Mouse (Mus musculus): ENCODE data around the gene Rab23. TPM values are rescaled to one million over a fixed set of nuclear protein-coding genes. Genes with fewer than 3 reads are reported as not detected.

The Rab23 gene
- polyA plus RNA-seq, 1 experiment from 2014 or later, result 2.3 TPM

DNA sequence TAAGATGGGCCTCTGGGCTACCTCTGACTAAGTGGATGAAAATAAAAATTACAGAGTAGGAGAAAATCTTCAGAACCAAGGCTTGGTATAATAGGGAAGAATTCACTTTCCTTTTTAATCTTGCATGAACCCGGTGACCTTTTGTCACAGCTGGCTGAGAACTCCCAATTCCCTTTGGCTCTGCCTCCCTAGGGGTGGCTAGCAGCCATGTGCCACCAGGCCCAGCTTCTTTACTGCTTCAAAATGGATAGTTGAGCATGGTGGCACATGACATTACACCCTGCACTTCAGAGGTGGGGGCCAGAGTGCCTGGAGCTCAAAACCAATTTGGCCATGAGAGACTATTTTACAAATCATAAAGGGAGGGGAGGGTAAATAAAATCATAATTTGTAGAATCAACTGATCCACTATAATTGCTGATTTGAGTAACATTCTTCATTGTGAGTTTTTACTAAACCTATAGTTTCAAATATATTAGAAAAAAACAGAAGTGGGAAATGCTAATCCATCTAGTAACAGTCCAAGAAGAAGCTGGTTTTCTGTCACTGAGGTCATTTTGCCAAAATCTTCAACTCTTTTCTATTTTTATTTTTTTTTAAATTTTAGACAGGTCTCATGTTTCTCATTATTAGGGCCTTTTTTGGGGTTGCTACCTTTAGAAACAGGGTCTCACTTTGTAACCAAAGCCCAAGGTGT is 48.6 kb downstream of the Rab23 start:
- peaks cover 33% of the 10 kb centered on the region for H3K36me3 ChIP-seq (replicated peaks; ENCODE audit: insufficient read depth, low read length)
- no peak for ATAC-seq

DNA sequence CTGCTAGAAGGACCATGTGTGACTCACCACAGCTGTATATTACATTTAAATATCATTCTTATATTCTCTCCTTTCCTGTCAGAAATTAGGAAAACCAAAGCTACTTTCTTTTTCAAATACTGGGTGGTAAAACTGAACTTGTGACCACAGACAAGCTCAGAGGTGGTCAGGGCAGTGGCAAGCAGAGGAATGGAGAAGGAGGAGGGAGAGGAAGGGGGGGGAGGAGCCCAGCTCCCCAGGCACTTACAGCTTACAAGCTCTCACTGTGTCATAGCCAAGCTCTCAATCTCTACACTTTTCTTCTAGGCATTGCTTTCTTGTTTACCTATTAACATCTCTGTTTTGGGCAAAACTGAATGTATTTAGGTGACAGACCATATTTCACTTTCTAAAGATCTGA is 49.1 kb downstream of the Rab23 start:
- no peaks in the 10 kb centered on the region for H3K9me3 ChIP-seq (ENCODE audit: low read length)
- no peaks in the 10 kb centered on the region for H3K4me1 ChIP-seq (ENCODE audit: insufficient read depth)
- H3K27ac ChIP-seq (ENCODE audit: low read depth), result no peak overlapping the region
- no peak for ATAC-seq
- peaks cover 33% of the 10 kb centered on the region for H3K36me3 ChIP-seq (replicated peaks; ENCODE audit: insufficient read depth, low read length)
- no peak overlapping the region for H3K4me2 ChIP-seq (ENCODE audit: low read depth, low read length)
- TF ChIP-seq EP300 (IDR thresholded peaks at IDR 0.05; ENCODE audit: low read depth) (no peak), CTCF (IDR thresholded peaks at IDR 0.05; ENCODE audit: low read depth) (no peak)
- no peaks in the 10 kb centered on the region for H3K27me3 ChIP-seq (ENCODE audit: insufficient read depth, low read length)
- no peak for DNase-seq
- no peak overlapping the region for H3K4me3 ChIP-seq (ENCODE audit: low read depth, low read length)
- H3K9ac ChIP-seq (replicated peaks), result no peak overlapping the region

More for the DNA sequence above, 48.6 kb downstream of the Rab23 start:
- no peak overlapping the region for H3K9ac ChIP-seq (replicated peaks)
- TF ChIP-seq EP300 (IDR thresholded peaks at IDR 0.05; ENCODE audit: low read depth), result no peak
- no peak for DNase-seq
- no peaks in the 10 kb centered on the region for H3K27me3 ChIP-seq (ENCODE audit: insufficient read depth, low read length)
- 89% methylated on average over 1 of the region's 1 CpGs for WGBS (ENCODE audit: insufficient replicate concordance)
- H3K9me3 ChIP-seq (ENCODE audit: low read length), result no peaks in the 10 kb centered on the region
- no peak overlapping the region for H3K27ac ChIP-seq (ENCODE audit: low read depth)
- no peak overlapping the region for H3K4me2 ChIP-seq (ENCODE audit: low read depth, low read length)
- H3K4me1 ChIP-seq (ENCODE audit: insufficient read depth), result no peaks in the 10 kb centered on the region
- H3K4me3 ChIP-seq (ENCODE audit: low read depth, low read length), result no peak overlapping the region

DNA sequence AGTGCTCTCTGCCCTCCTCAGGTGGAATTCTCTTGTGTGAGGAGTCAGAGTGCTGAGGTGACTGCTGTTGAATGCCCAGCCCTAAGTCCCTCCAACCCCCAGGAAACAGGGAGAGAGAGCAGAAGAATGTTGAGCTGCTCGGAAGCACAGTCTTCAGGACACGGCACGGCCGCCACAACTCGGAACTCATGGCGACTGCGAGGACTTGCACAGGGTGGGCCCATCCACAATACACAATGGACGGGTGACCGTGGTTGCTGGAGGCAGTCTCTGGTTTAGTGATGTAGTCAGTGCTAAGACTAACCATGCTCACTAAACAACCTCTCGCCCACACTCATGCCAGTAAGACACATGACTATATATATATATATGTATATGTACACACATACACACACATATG is 51.9 kb downstream of the Rab23 start:
- 90% methylated on average over 10 of the region's 10 CpGs for WGBS (ENCODE audit: insufficient replicate concordance)
- H3K36me3 ChIP-seq (replicated peaks; ENCODE audit: insufficient read depth, low read length), result peaks cover 39% of the 10 kb centered on the region
- TF ChIP-seq EP300 (IDR thresholded peaks at IDR 0.05; ENCODE audit: low read depth), result no peak

DNA sequence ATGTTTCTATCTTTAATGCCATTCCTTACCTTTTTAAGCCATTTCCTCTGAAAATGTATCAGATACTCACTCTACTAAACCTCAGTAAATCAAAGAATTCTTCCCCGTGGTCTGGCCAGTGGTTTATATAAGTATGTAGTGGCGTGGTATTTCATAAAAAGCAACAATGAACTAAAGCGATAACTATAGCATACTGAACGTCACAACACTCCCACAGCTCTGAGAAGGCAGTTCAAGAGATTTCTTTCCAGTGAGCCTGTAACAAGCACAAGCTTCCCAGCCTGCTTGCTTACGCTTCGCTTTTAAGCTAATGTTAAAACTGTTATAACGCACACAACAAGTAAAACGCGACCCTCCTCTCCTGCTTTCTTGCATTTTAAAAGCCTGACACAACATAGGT is 52.4 kb downstream of the Rab23 start:
- H3K4me3 ChIP-seq (ENCODE audit: low read depth, low read length), result no peak overlapping the region
- H3K9me3 ChIP-seq (ENCODE audit: low read length), result no peaks in the 10 kb centered on the region
- WGBS (ENCODE audit: insufficient replicate concordance), result 88% methylated on average over 9 of the region's 9 CpGs
- no peak overlapping the region for H3K4me2 ChIP-seq (ENCODE audit: low read depth, low read length)
- DNase-seq (no peak), ATAC-seq (no peak)
- H3K9ac ChIP-seq (replicated peaks), result no peak overlapping the region
- no peak overlapping the region for H3K27ac ChIP-seq (ENCODE audit: low read depth)
- peaks cover 44% of the 10 kb centered on the region for H3K36me3 ChIP-seq (replicated peaks; ENCODE audit: insufficient read depth, low read length)
- peaks cover 3% of the 10 kb centered on the region; the same call in 1 of the 2 replicates for H3K4me1 ChIP-seq (ENCODE audit: insufficient read depth)
- H3K27me3 ChIP-seq (ENCODE audit: insufficient read depth, low read length), result no peaks in the 10 kb centered on the region
- TF ChIP-seq EP300 (IDR thresholded peaks at IDR 0.05; ENCODE audit: low read depth), result no peak
- no peak for TF ChIP-seq CTCF (IDR thresholded peaks at IDR 0.05; ENCODE audit: low read depth)

More for the DNA sequence above, 51.9 kb downstream of the Rab23 start:
- Histone ChIP-seq H3K4me1 (ENCODE audit: insufficient read depth) (peaks cover 3% of the 10 kb centered on the region; the same call in 1 of the 2 replicates), H3K27me3 (ENCODE audit: insufficient read depth, low read length) (no peaks in the 10 kb centered on the region), H3K4me2 (ENCODE audit: low read depth, low read length) (no peak overlapping the region), H3K4me3 (ENCODE audit: low read depth, low read length) (no peak overlapping the region), H3K27ac (ENCODE audit: low read depth) (no peak overlapping the region), H3K9ac (replicated peaks) (no peak overlapping the region), H3K9me3 (ENCODE audit: low read length) (no peaks in the 10 kb centered on the region)
- ATAC-seq, result no peak
- DNase-seq, result no peak

DNA sequence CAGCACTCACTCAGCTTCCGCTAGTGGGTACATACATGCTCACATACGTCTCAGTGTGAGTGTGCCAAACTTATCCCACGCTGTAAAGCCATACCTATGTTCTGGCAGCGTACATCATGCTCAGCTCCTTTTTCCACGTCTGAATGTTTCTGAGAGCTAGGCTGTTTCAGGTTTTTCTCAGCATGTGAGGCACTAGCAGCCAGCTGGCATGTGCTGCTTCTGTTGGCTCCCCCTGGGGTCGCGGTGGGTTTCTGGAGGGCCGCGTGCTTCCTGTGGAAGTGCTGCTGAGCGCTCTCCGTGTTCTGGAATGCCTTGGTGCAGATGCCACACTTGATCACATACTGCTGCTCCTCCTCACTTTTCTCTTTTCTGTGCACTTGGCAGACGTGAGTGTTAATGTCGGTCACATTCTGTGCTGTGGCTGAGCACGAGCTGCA is 56.5 kb downstream of the Rab23 start:
- Histone ChIP-seq H3K4me2 (ENCODE audit: low read depth, low read length) (no peak overlapping the region), H3K9me3 (ENCODE audit: low read length) (no peaks in the 10 kb centered on the region), H3K4me3 (ENCODE audit: low read depth, low read length) (no peak overlapping the region), H3K4me1 (ENCODE audit: insufficient read depth) (peaks cover 3% of the 10 kb centered on the region), H3K9ac (replicated peaks) (no peak overlapping the region), H3K27ac (ENCODE audit: low read depth) (no peak overlapping the region), H3K27me3 (ENCODE audit: insufficient read depth, low read length) (no peaks in the 10 kb centered on the region), H3K36me3 (replicated peaks; ENCODE audit: insufficient read depth, low read length) (peaks cover 30% of the 10 kb centered on the region)
- no peak for TF ChIP-seq CTCF (IDR thresholded peaks at IDR 0.05; ENCODE audit: low read depth)
- no peak for TF ChIP-seq EP300 (IDR thresholded peaks at IDR 0.05; ENCODE audit: low read depth)
- ATAC-seq (no peak), DNase-seq (no peak)
- 87% methylated on average over 14 of the region's 14 CpGs for WGBS (ENCODE audit: insufficient replicate concordance)

DNA sequence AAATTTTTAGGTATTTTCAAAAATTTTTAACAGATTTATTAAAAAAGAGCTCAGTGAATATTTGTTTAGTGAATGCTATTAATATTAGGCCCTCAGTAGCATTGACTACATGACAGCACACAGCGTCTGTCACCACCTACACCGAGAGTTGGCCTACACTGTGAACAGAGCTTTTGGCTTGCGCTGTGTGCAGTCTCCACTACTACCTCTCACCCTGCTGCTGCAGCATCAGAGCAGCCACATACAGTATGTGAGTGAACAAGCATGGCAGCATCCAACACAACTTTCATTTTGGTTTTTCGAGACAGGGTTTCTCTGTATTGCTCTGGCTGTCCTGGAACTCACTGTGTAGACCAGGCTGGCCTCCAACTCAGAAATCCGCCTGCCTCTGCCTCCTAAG is 64.9 kb downstream of the Rab23 start:
- H3K9ac ChIP-seq (replicated peaks), result no peak overlapping the region
- no peaks in the 10 kb centered on the region for H3K9me3 ChIP-seq (ENCODE audit: low read length)
- H3K36me3 ChIP-seq (replicated peaks; ENCODE audit: insufficient read depth, low read length), result peaks cover 13% of the 10 kb centered on the region; the same call in 1 of the 2 replicates
- no peak overlapping the region for H3K27ac ChIP-seq (ENCODE audit: low read depth)
- ATAC-seq, result no peak
- H3K4me3 ChIP-seq (ENCODE audit: low read depth, low read length), result no peak overlapping the region
- H3K4me2 ChIP-seq (ENCODE audit: low read depth, low read length), result no peak overlapping the region
- WGBS (ENCODE audit: insufficient replicate concordance), result 95% methylated on average over 5 of the region's 5 CpGs
- H3K4me1 ChIP-seq (ENCODE audit: insufficient read depth), result no peaks in the 10 kb centered on the region
- no peak for TF ChIP-seq EP300 (IDR thresholded peaks at IDR 0.05; ENCODE audit: low read depth)
- TF ChIP-seq CTCF (IDR thresholded peaks at IDR 0.05; ENCODE audit: low read depth), result no peak
- H3K27me3 ChIP-seq (ENCODE audit: insufficient read depth, low read length), result no peaks in the 10 kb centered on the region
- DNase-seq, result no peak
